Mouse (Mus musculus): ENCODE measurements at regions not wholly inside any gene's neighbourhood (a gene's known extent, or its start where the extent isn't known, plus 50 kb on each side); places are given as distances from the start of the nearest gene placed in this dataset.

DNA sequence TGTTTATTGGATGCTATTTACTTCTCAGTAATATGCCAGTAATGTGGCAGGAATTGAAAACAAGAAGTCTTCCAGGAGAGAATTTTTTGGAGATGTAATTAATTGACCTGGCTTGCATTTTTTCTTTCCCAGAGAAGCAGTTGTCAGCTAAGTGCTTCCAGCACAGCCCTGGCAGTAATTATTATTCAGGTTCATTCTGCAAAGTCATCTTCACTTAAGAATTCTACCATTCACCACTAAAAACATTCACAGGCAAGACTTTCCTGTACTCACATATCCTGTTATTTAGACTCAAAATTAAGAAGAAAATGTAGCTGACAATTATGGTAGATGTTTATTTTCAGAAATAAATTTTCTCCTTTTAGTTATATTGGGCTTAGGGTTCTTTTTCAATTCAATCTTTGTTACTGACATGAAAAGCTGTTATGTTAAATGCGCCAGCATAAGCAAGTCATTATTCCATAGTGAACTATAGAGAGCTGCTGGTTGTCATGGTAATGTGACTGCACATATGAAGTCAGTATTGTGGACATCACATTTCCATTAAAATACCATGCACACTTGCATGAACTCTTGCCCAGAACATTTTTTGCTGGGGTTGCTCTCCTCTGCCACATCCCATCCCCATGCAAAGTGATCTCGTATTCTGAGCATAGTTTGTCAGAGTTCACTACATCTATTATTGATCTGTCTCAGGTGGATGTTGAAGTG is 59.3 kb upstream of the Nox4 start:
- ATAC-seq, result no peak
- in situ Hi-C loops (cut with MboI; ENCODE audit: low pct_unique_long_range_greater_than_20kb), result no loop called here
- DNase-seq (ENCODE audit: low read depth, low spot score), result no peak
- CTCF ChIA-PET, result no interaction called here
- TF ChIP-seq CTCF (IDR thresholded peaks at IDR 0.05), result no peak
- POLR2A ChIA-PET, result no interaction called here
- H3K27me3 ChIP-seq, result peaks cover 3% of the 10 kb centered on the region

DNA sequence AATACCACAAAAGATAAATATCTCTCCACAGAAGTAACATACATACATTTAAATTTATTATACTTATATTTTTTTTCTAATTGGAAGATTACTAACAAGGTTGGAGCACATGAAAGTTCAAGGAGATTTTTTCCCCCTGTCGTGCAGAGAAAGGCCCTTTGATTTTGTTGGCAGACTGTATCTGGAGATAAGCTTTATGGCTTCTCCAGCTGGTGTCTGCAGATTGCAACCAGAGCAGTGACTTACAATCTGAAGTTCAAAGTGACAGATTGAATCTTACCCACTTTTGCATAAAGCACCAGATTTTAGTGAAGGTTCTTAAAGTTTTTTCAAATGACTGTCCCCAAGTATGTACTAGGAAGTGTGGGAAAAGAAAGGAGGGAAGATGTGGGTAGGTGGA is 50.2 kb upstream of the Nox4 start:
- no peak for DNase-seq (ENCODE audit: low read depth, low spot score)
- H3K27me3 ChIP-seq, result peaks cover 5% of the 10 kb centered on the region
- ChIA-PET POLR2A (no interaction called here), CTCF (no interaction called here)
- no peak for ATAC-seq
- no peak for TF ChIP-seq CTCF (IDR thresholded peaks at IDR 0.05)
- in situ Hi-C loops (cut with MboI; ENCODE audit: low pct_unique_long_range_greater_than_20kb), result no loop called here

All from Patski (cell line).